Mouse (Mus musculus) intestine, embryonic 16.5 days (tissue): ENCODE data around the gene Cct4. TPM values are rescaled to one million over a fixed set of nuclear protein-coding genes. Genes with fewer than 3 reads are reported as not detected.

Experiments used
- ATAC-seq: fragments of 200-750 bp; cut with Nextera tagmentation; 2 replicates; pipeline ENCODE4 v1.8.0; 2017; ENCODE audit warnings: moderate TSS enrichment, moderate library complexity
- H3K27ac ChIP-seq: fragments of 300-500 bp; sonication (generic); 2 replicates; pipeline ENCODE4 v1.5.1; 2014; ENCODE audit warnings: mild to moderate bottlenecking, low read length
- H3K27me3 ChIP-seq: fragments of 300-500 bp; sonication (generic); replicated peaks from 2 replicates; pipeline ENCODE4 v1.6.1; 2014; ENCODE audit warnings: low read length, control low read depth, mixed read lengths; ENCODE audit not compliant: control insufficient read depth, insufficient read depth
- H3K36me3 ChIP-seq: fragments of 300-500 bp; sonication (generic); 2 replicates; pipeline ENCODE4 v1.6.1; 2014; ENCODE audit warnings: low read length, control low read depth; ENCODE audit not compliant: control insufficient read depth, insufficient read depth
- H3K4me1 ChIP-seq: fragments of 300-500 bp; sonication (generic); 2 replicates; pipeline ENCODE4 v1.6.1; 2014; ENCODE audit warnings: low read length, control low read depth, mixed read lengths; ENCODE audit not compliant: control insufficient read depth, insufficient read depth
- H3K4me2 ChIP-seq: fragments of 300-500 bp; sonication (generic); 2 replicates; pipeline ENCODE4 v1.6.1; 2014; ENCODE audit warnings: low read depth, low read length, control low read depth
- H3K4me3 ChIP-seq: fragments of 300-500 bp; sonication (generic); 2 replicates; pipeline ENCODE4 v1.5.1; 2014; ENCODE audit warnings: mild to moderate bottlenecking, low read length
- H3K9ac ChIP-seq: fragments of 300-500 bp; sonication (generic); 2 replicates; pipeline ENCODE4 v1.6.1; 2014; ENCODE audit warnings: low read depth, low read length
- H3K9me3 ChIP-seq: fragments of 300-500 bp; sonication (generic); 2 replicates; pipeline ENCODE4 v1.6.1; 2016; ENCODE audit warnings: low read length, control low read depth; ENCODE audit not compliant: control insufficient read depth
- WGBS: fragments of 180-500 bp; shearing (Covaris S2); extraction: QIAGEN DNeasy Blood & Tissue Kit; methylation state at CpG from one replicate; pipeline ENCODE4 v1.1.7; 2014; 5-methylcytosine and 5-hydroxymethylcytosine counted together
- polyA plus RNA-seq: library from polyadenylated mRNA; unstranded; fragments of >200 nt; fragmentation: Nextera tagmentation; extraction: Ambion mirVana; gene quantifications from 2 replicates; pipeline ENCODE4 v1.2.1, GENCODE M21; 2015

Cct4 gene
- polyA plus RNA-seq, 1 experiment from 2014 or later: 241 TPM

DNA sequence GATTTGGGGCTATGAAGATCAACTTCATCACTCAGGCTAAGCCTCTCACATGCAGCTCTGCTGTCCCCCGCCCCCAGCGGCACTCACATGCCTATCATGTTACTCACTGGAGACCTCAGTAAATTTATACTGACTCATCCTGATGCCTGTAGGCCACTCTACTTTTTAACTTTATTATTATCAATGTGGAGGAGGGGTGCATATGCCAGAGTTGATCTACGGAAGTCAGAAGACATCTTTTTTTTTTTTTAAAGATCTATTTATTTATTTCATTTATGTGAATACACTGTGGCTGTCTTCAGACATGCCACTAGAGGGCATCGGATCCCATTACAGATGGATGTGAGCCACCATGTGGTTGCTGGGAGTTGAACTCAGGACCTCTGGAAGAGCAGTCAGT, 24.8 kb upstream of the Cct4 start:
- H3K9ac ChIP-seq: no peak overlapping the region
- no peak overlapping the region for H3K27ac ChIP-seq
- H3K27me3 ChIP-seq: no peaks in the 10 kb centered on the region
- H3K4me3 ChIP-seq: no peak overlapping the region
- WGBS: 87% methylated on average over 4 of the region's 4 CpGs
- H3K4me2 ChIP-seq: no peak overlapping the region
- no peaks in the 10 kb centered on the region for H3K4me1 ChIP-seq
- no peak for ATAC-seq
- H3K9me3 ChIP-seq: 0 out of 2 replicates have a peak, but pooled peaks cover 4% of the 10 kb centered on the region
- H3K36me3 ChIP-seq: 0 out of 2 replicates have a peak, but pooled peaks cover 5% of the 10 kb centered on the region

DNA sequence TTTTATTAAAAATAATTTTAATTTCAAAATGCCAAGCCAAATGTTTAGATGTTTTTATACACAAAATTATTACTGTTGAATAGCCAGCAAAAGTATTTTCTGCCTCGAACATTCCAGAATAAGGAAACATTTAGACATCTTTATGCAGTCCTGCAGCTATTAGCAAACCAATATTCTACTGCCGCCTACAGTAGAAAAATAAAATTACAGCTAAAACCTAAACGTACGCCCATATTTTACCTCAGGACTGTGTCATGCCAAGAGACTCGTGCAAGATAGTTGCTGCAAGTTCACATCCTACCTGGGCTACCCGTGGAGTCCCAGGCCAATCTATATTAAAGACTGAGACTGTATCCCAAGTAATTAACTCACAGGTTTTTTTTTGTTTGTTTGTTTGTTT, 20.8 kb upstream of the Cct4 start:
- Histone ChIP-seq H3K9ac (no peak overlapping the region), H3K9me3 (peaks cover 30% of the 10 kb centered on the region), H3K4me1 (no peaks in the 10 kb centered on the region), H3K36me3 (peaks cover 18% of the 10 kb centered on the region), H3K4me2 (no peak overlapping the region), H3K27me3 (no peaks in the 10 kb centered on the region), H3K27ac (no peak overlapping the region), H3K4me3 (no peak overlapping the region)
- no peak for ATAC-seq
- 59% methylated on average over 6 of the region's 6 CpGs for WGBS

DNA sequence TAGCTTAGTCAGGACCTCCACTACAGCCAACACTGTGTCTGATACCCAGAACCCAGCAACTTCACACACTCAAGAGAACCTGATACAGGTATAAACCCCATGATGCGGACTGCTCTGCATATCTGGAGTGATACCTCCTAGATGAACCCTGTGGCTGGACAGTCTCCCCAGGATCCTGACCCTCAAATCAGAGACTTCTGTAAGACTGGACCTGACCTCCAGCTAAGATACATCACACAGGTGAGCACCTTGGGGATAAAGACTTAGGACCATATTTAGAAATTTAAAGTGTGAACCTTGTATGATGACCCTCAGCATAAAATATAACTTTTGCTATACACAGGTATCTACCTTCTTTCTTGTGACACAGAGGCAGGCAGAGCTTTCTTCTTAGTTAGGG, 19.8 kb upstream of the Cct4 start:
- WGBS: 94% methylated on average over 1 of the region's 1 CpGs
- H3K4me2 ChIP-seq: no peak overlapping the region
- no peaks in the 10 kb centered on the region for H3K27me3 ChIP-seq
- H3K4me3 ChIP-seq: no peak overlapping the region
- no peaks in the 10 kb centered on the region for H3K4me1 ChIP-seq
- H3K36me3 ChIP-seq: peaks cover 18% of the 10 kb centered on the region
- H3K27ac ChIP-seq: no peak overlapping the region
- ATAC-seq: no peak
- no peak overlapping the region for H3K9ac ChIP-seq
- H3K9me3 ChIP-seq: peaks cover 30% of the 10 kb centered on the region

DNA sequence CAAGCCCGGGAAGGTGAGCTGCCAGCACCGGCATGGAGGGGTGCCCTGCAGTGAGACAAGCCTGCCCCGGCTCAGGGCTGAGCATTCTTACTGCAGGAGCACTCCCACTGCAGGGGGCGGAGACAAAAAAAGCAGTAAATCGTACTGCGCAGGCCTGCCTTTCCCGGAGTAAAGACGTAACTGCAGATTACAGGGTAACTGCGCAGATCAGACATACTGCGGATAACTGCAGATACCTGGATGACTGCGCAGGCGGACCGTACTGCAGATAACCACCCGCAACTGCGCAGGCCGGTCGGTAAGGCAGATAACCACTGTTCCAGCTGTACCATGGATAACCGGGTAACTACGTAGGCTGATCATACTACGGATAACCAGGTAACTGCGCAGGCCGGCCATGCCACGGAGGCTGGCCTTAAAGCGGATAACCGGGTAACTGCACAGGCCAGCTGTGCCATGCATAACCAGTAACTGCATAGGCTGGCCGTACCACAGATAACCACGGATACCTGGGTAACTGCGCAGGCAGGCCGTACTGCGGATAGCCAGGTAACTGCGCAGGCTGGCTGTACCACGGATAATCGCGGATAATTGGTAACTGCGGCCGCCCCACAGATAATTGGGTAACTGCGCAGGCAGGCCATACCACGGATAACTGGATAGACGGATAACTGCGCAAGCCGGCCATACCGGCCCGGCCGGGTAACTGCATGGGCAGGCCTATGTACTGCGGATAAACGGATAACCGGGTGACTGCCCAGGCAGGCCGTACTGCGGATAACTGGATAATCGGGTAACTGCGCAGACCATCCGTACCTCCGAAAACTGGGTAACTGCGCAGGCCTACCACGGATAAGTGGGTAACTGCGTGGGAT, 18.2 kb upstream of the Cct4 start, which contains the start of gene Zrsr1:
Zrsr1 (plus strand) TSS at position 171 of the 875 bp plus-strand sequence.
- ATAC-seq: peak; percentile 87
- H3K36me3 ChIP-seq: peaks cover 18% of the 10 kb centered on the region
- H3K27me3 ChIP-seq: no peaks in the 10 kb centered on the region
- H3K9ac ChIP-seq: peak within 1 kb of the TSS; percentile 52
- H3K4me2 ChIP-seq: peak within 1 kb of the TSS; percentile 60
- peak within 1 kb of the TSS; percentile 58 for H3K4me3 ChIP-seq
- H3K4me1 ChIP-seq: no peaks in the 10 kb centered on the region
- peaks cover 26% of the 10 kb centered on the region for H3K9me3 ChIP-seq
- WGBS: 47% methylated on average over 56 of the region's 56 CpGs
- peak within 1 kb of the TSS; percentile 78 for H3K27ac ChIP-seq

DNA sequence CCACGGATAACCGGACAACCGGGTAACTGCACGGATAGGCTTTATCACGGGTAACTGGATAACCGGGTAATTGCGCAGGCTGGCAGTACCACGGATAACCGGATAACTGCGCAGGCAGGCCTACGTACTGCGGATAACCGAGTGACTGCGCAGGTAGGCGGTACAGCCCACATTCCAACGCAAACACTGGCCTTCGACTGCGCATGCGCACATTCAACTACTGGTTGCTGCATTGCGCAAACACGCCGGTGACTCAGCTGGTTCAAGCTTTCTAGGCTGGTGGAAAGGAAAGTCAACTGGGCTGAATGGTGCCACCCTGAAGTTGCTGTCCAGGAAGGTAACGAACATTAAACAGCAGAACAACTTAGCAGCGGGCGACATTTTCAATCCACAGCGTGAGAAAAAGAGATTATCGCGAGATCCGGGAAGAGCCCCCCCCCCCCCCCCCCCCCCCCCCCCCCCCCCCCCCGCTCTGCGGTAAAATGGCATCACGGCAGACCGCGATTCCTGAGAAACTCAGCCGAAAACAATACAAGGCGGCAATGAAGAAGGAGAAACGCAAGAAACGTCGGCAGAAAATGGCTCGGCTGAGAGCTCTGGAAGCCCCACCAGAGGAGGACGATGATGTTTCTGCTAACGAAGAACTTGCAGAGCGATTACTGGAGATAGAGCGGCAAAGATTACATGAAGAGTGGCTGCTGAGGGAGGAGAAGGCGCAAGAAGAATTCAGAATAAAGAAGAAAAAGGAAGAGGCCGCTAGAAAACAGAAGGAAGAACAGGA, 17.4 kb upstream of the Cct4 start:
- Histone ChIP-seq H3K36me3 (peaks cover 18% of the 10 kb centered on the region), H3K4me2 (peak overlapping the region; percentile 60), H3K9ac (peak overlapping the region; percentile 66), H3K4me3 (peak overlapping the region; percentile 58), H3K4me1 (no peaks in the 10 kb centered on the region; the same call in 1 of the 2 replicates), H3K27ac (peak overlapping the region; percentile 78), H3K9me3 (peaks cover 26% of the 10 kb centered on the region), H3K27me3 (no peaks in the 10 kb centered on the region)
- peak; percentile 58 for ATAC-seq
- 43% methylated on average over 44 of the region's 46 CpGs for WGBS

DNA sequence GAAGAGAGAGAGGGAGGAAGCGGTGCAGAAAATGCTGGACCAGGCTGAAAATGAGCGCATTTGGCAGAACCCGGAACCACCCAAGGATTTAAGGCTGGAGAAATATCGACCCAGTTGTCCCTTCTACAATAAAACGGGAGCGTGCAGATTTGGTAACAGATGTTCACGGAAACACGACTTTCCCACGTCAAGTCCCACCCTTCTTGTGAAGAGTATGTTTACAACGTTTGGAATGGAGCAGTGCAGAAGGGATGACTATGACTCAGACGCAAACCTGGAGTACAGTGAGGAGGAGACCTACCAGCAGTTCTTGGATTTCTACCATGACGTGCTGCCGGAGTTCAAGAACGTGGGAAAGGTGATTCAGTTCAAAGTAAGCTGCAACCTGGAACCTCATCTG, 16.7 kb upstream of the Cct4 start:
- 39% methylated on average over 14 of the region's 14 CpGs for WGBS
- 0 out of 2 replicates have a peak, but pooled peaks have one; percentile 41 for ATAC-seq
- Histone ChIP-seq H3K9me3 (peaks cover 26% of the 10 kb centered on the region), H3K36me3 (peaks cover 14% of the 10 kb centered on the region), H3K4me3 (peak overlapping the region; percentile 54), H3K4me1 (no peaks in the 10 kb centered on the region; the same call in 1 of the 2 replicates), H3K9ac (peak overlapping the region; percentile 66), H3K27ac (peak overlapping the region; percentile 74), H3K27me3 (no peaks in the 10 kb centered on the region), H3K4me2 (peak overlapping the region; percentile 55)

DNA sequence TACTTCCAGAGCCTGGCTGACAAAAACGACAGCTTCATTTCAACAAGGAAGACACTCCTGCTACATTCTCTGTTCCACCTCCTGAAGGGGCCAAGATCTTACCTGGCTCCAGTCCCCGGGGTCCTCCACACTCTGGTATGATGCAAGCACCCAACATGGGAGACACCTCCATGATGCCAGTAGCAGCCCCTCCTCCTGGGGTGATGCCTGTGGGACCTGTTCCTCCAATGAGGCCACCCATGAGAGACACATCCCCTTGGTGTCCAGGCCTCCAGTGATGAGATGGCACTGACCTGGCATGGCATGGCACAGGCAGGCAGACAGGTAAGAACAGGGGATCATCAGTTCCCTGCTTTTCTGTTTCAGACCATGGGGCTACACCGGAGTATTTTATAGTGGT, 12.1 kb upstream of the Cct4 start:
- ATAC-seq: no peak
- H3K9me3 ChIP-seq: peaks cover 12% of the 10 kb centered on the region
- H3K4me1 ChIP-seq: peaks cover 6% of the 10 kb centered on the region
- H3K4me2 ChIP-seq: no peak overlapping the region
- H3K36me3 ChIP-seq: 0 out of 2 replicates have a peak, but pooled peaks cover 5% of the 10 kb centered on the region
- H3K4me3 ChIP-seq: no peak overlapping the region
- H3K27me3 ChIP-seq: no peaks in the 10 kb centered on the region
- WGBS: 92% methylated on average over 3 of the region's 3 CpGs
- H3K27ac ChIP-seq: no peak overlapping the region
- no peak overlapping the region for H3K9ac ChIP-seq

DNA sequence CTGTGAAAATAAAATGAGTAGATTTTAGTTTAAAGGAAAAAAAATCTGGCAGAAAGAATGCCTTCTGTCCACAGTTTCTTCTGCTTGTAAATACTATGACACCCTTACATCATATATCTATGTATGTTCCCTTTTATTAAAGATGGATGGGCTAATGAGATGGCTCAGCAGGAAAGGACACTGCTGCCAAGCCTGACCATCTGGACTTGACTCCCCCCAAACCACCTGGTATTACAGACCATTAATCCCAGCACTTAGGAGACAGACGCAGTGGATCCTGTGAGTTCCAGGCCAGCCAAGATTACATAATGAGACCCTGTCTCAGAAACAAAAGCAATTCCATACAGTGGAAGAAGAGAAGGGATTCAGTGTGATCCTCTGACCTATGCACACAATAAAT, 11.6 kb upstream of the Cct4 start:
- no peaks in the 10 kb centered on the region for H3K27me3 ChIP-seq
- H3K27ac ChIP-seq: no peak overlapping the region
- no peak for ATAC-seq
- peaks cover 7% of the 10 kb centered on the region; the same call in 1 of the 2 replicates for H3K9me3 ChIP-seq
- H3K4me3 ChIP-seq: no peak overlapping the region
- WGBS: 36% methylated on average over 1 of the region's 1 CpGs
- 0 out of 2 replicates have a peak, but pooled peaks cover 4% of the 10 kb centered on the region for H3K36me3 ChIP-seq
- H3K4me2 ChIP-seq: no peak overlapping the region
- no peak overlapping the region for H3K9ac ChIP-seq
- H3K4me1 ChIP-seq: peaks cover 6% of the 10 kb centered on the region

DNA sequence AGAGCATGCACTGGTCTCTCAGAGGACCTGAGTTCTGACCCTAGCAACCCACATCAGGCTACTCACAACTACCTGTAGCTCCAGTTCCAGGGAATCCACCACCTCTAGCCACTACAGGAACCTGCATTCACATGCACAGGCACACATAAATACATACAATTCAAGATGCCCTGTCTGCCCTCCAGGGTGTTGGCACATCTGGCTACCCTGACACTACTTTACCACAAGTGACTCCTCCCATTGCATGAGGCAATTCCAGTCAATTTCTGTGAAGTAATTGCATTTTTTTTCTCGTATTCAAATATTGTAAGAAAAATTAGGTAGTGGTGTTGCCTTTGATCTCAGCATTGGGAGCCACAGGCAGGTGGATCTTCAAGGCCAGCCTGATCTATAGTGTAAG, 11.1 kb upstream of the Cct4 start:
- no peak for ATAC-seq

More for the DNA sequence above, 11.1 kb upstream of the Cct4 start:
- Histone ChIP-seq H3K9me3 (peaks cover 1% of the 10 kb centered on the region; the same call in 1 of the 2 replicates), H3K36me3 (no peaks in the 10 kb centered on the region), H3K27me3 (no peaks in the 10 kb centered on the region), H3K9ac (no peak overlapping the region), H3K4me2 (no peak overlapping the region), H3K27ac (no peak overlapping the region), H3K4me3 (no peak overlapping the region), H3K4me1 (peaks cover 6% of the 10 kb centered on the region)
- WGBS: 80% methylated on average over 1 of the region's 1 CpGs
